Mouse (Mus musculus): ENCODE results near the gene Chit1. TPM values are rescaled to one million over a fixed set of nuclear protein-coding genes. Genes with fewer than 3 reads are reported as not detected.

The Chit1 gene
- polyA plus RNA-seq, 1 experiment, result 0.08 TPM

DNA sequence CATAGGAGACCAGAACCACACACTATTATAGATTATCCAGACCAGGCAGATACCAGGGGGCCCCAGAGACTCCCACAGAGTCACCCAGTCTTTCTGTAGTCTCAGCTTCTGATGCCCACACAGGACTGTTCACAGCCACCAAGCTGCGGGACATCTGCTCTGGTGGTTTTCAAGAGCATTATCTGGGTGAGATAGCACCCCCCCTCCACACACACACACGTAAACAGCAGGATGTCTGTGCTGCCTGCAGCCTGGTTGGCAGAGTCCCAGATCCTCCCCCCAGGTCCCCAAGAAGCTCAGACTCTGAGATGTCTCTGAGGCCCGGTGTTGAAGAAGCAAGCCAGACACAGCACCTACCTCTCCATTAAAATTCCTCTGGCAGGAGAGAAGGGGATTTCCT, 84.5 kb downstream of the Chit1 start:
- Histone ChIP-seq H3K36me3 (ENCODE audit: control insufficient read depth, insufficient read depth) (peaks cover 8% of the 10 kb centered on the region), H3ac (ENCODE audit: control insufficient read depth, insufficient read length) (no peak overlapping the region), H3K79me2 (ENCODE audit: control insufficient read depth, insufficient read depth) (no peaks in the 10 kb centered on the region), H3K4me3 (peak overlapping the region; percentile 63), H3K4me2 (ENCODE audit: low read depth) (peak overlapping the region; percentile 70), H3K27me3 (ENCODE audit: control insufficient read depth, insufficient read depth, insufficient read length) (no peaks in the 10 kb centered on the region)
- peak; percentile 61 for TF ChIP-seq TCF12 (IDR thresholded peaks at IDR 0.05; ENCODE audit: insufficient read depth, poor library complexity, severe bottlenecking)
- TF ChIP-seq POLR2AphosphoS2 (IDR thresholded peaks at IDR 0.05; ENCODE audit: insufficient read length, low read depth), result no peak
- no peak for TF ChIP-seq USF1 (IDR thresholded peaks at IDR 0.05; ENCODE audit: low read depth)
- TF ChIP-seq MYOG (IDR thresholded peaks at IDR 0.05; ENCODE audit: control insufficient read depth in 1 of 3, insufficient read depth in 1 of 3, insufficient read length in 2 of 3, low read depth in 2 of 3), result peak in 2 of 3 experiments; percentile 53 to 59
- no peak for TF ChIP-seq SRF (IDR thresholded peaks at IDR 0.05; ENCODE audit: control insufficient read depth, insufficient read length, low read depth)
- no peak for TF ChIP-seq E2F4 (IDR thresholded peaks at IDR 0.05; ENCODE audit: insufficient read depth)
- TF ChIP-seq POLR2A (IDR thresholded peaks at IDR 0.05; ENCODE audit: insufficient read length, low read depth), result peak; percentile 44
- TF ChIP-seq TCF3 (IDR thresholded peaks at IDR 0.05; ENCODE audit: insufficient read length, low read depth), result peak; percentile 52
- no peak for TF ChIP-seq REST (IDR thresholded peaks at IDR 0.05; ENCODE audit: insufficient read depth, insufficient read length)
- no peak for TF ChIP-seq MAX (IDR thresholded peaks at IDR 0.05; ENCODE audit: low read depth)
- TF ChIP-seq MYOD1 (IDR thresholded peaks at IDR 0.05; ENCODE audit: control insufficient read depth in 1 of 3, insufficient read length in 2 of 3, low read depth in 2 of 3), result peak in 1 of 3 experiments; percentile 59
- no peak for TF ChIP-seq CEBPB (IDR thresholded peaks at IDR 0.05; ENCODE audit: insufficient read depth, poor library complexity, severe bottlenecking)

DNA sequence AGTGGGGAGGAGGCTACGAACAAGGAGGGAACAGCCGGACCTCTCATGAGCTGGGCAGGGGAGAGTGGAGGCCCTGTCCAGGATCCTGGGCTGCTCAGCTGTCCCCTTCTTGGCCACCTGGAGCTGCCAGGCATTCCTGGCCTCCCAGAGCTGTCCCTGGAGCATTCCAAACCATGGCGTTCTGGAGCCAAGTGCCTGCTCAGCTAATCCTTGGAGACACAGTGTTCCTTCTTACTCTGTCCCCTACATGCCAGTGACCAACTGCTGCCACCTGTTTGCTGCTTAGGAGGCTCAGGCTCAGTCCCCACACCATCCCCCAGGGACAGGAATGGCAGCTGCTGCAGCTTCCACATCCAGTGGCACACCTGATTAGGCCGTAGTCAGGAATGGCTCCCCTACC, 84.9 kb downstream of the Chit1 start:
- no peaks in the 10 kb centered on the region for H3K79me2 ChIP-seq (ENCODE audit: control insufficient read depth, insufficient read depth)
- peak overlapping the region; percentile 63 for H3K4me3 ChIP-seq
- peak overlapping the region; percentile 70 for H3K4me2 ChIP-seq (ENCODE audit: low read depth)
- peaks cover 9% of the 10 kb centered on the region for H3K36me3 ChIP-seq (ENCODE audit: control insufficient read depth, insufficient read depth)
- peak; percentile 93 for TF ChIP-seq TCF12 (IDR thresholded peaks at IDR 0.05; ENCODE audit: insufficient read depth, poor library complexity, severe bottlenecking)
- TF ChIP-seq SRF (IDR thresholded peaks at IDR 0.05; ENCODE audit: control insufficient read depth, insufficient read length, low read depth), result no peak
- TF ChIP-seq TCF3 (IDR thresholded peaks at IDR 0.05; ENCODE audit: insufficient read length, low read depth), result peak; percentile 95
- no peak for TF ChIP-seq E2F4 (IDR thresholded peaks at IDR 0.05; ENCODE audit: insufficient read depth)
- TF ChIP-seq MAX (IDR thresholded peaks at IDR 0.05; ENCODE audit: low read depth), result no peak
- TF ChIP-seq MYOD1 (IDR thresholded peaks at IDR 0.05; ENCODE audit: control insufficient read depth in 1 of 3, insufficient read length in 2 of 3, low read depth in 2 of 3), result peak; percentile 89 to 95 (median 94)
- peak; percentile 92 for TF ChIP-seq POLR2AphosphoS2 (IDR thresholded peaks at IDR 0.05; ENCODE audit: insufficient read length, low read depth)
- no peak for TF ChIP-seq USF1 (IDR thresholded peaks at IDR 0.05; ENCODE audit: low read depth)
- TF ChIP-seq REST (IDR thresholded peaks at IDR 0.05; ENCODE audit: insufficient read depth, insufficient read length), result no peak
- peak; percentile 96 to 99 (median 98) for TF ChIP-seq MYOG (IDR thresholded peaks at IDR 0.05; ENCODE audit: control insufficient read depth in 1 of 3, insufficient read depth in 1 of 3, insufficient read length in 2 of 3, low read depth in 2 of 3)
- TF ChIP-seq CEBPB (IDR thresholded peaks at IDR 0.05; ENCODE audit: insufficient read depth, poor library complexity, severe bottlenecking), result no peak
- peak; percentile 72 for TF ChIP-seq POLR2A (IDR thresholded peaks at IDR 0.05; ENCODE audit: insufficient read length, low read depth)
- no peak overlapping the region for H3ac ChIP-seq (ENCODE audit: control insufficient read depth, insufficient read length)
- H3K27me3 ChIP-seq (ENCODE audit: control insufficient read depth, insufficient read depth, insufficient read length), result no peaks in the 10 kb centered on the region

DNA sequence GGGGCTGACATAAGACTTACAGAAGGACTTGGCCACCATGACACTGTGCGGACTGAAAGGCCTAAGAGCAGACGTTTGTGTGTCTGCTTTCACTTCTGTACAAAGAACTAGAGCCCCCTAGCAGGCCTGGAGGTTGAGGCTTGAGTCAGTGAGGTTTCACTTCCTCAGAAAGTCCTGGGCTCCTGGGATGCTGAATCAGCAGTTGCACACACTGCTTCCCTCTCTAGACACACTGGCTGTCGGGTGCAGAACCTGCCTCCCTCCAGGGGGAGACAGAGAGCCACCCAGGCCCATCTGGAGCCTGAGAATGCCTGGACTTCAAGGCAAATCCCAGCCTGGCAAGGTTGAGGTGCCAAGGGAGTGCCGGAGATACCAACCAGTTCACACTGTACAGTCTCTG, 85.3 kb downstream of the Chit1 start:
- no peak overlapping the region for H3ac ChIP-seq (ENCODE audit: control insufficient read depth, insufficient read length)
- H3K79me2 ChIP-seq (ENCODE audit: control insufficient read depth, insufficient read depth), result no peaks in the 10 kb centered on the region
- peaks cover 9% of the 10 kb centered on the region for H3K36me3 ChIP-seq (ENCODE audit: control insufficient read depth, insufficient read depth)
- no peaks in the 10 kb centered on the region for H3K27me3 ChIP-seq (ENCODE audit: control insufficient read depth, insufficient read depth, insufficient read length)
- H3K4me3 ChIP-seq, result peak overlapping the region; percentile 63
- H3K4me2 ChIP-seq (ENCODE audit: low read depth), result peak overlapping the region; percentile 70
- TF ChIP-seq POLR2A (IDR thresholded peaks at IDR 0.05; ENCODE audit: insufficient read length, low read depth), result peak; percentile 45
- no peak for TF ChIP-seq SRF (IDR thresholded peaks at IDR 0.05; ENCODE audit: control insufficient read depth, insufficient read length, low read depth)
- no peak for TF ChIP-seq TCF3 (IDR thresholded peaks at IDR 0.05; ENCODE audit: insufficient read length, low read depth)
- TF ChIP-seq MYOD1 (IDR thresholded peaks at IDR 0.05; ENCODE audit: control insufficient read depth in 1 of 3, insufficient read length in 2 of 3, low read depth in 2 of 3), result peak in 1 of 3 experiments; percentile 12

DNA sequence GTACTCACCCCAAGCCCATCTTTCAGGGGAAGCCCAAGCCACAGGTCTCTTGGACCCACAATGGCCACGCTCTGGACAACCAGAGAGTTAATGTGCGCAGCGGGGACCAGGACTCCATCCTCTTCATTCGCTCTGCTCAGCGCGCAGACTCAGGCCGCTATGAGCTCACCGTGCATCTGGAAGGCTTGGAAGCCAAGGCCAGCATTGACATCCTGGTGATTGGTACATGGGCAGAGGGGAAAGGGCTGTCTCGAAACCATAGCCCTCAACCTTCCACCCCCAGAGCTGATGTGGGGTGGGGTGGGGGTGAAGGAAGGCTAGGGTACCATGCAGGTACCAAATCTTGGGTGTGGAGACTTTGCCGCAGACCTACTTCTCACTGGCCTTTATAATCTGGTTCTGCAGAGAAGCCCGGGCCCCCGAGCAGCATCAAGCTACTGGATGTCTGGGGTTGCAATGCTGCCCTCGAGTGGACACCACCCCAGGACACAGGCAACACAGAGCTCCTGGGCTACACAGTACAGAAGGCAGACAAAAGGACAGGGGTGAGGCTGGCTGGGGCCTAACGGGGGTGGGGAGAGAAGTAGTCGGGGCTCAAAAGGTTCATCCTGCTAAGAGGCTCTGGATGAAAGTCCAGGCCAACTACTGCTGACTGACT, 86.4 kb downstream of the Chit1 start:
- Histone ChIP-seq H3K4me3 (peak overlapping the region; percentile 63), H3K36me3 (ENCODE audit: control insufficient read depth, insufficient read depth) (peaks cover 9% of the 10 kb centered on the region), H3K27me3 (ENCODE audit: control insufficient read depth, insufficient read depth, insufficient read length) (no peaks in the 10 kb centered on the region), H3K4me2 (ENCODE audit: low read depth) (peak overlapping the region; percentile 70), H3ac (ENCODE audit: control insufficient read depth, insufficient read length) (no peak overlapping the region), H3K79me2 (ENCODE audit: control insufficient read depth, insufficient read depth) (no peaks in the 10 kb centered on the region)
- no peak for TF ChIP-seq REST (IDR thresholded peaks at IDR 0.05; ENCODE audit: insufficient read depth, insufficient read length)
- peak; percentile 86 for TF ChIP-seq POLR2AphosphoS2 (IDR thresholded peaks at IDR 0.05; ENCODE audit: insufficient read length, low read depth)
- TF ChIP-seq POLR2A (IDR thresholded peaks at IDR 0.05; ENCODE audit: insufficient read length, low read depth), result peak; percentile 54

All from myocyte (in vitro differentiated cells).